Mouse (Mus musculus) embryonic facial prominence, embryonic 10.5 days (tissue): ENCODE measurements around the gene Gm49320. TPM values are rescaled to one million over a fixed set of nuclear protein-coding genes. Genes with fewer than 3 reads are reported as not detected.
A peak's percentile ranks its signal among the peaks of the same experiment; 100 is the strongest.
"Not testable (repeated sequence)": the region's sequence is repeated elsewhere in the genome, so short reads cannot be mapped to it uniquely, and the experiment has no call there.

ENCODE experiments used
- DNase-seq: peaks from one replicate; pipeline ENCODE4 v3.0.0-alpha.2; 2017; ENCODE audit warnings: low spot score
- H3K27ac ChIP-seq: fragments of 300-500 bp; sonication (generic); replicated peaks from 2 replicates; pipeline ENCODE4 v1.5.1; 2016; ENCODE audit warnings: mild to moderate bottlenecking
- H3K27me3 ChIP-seq: fragments of 300-500 bp; sonication (generic); replicated peaks from 2 replicates; pipeline ENCODE4 v1.6.1; 2016; ENCODE audit warnings: low read depth, mild to moderate bottlenecking; ENCODE audit not compliant: poor library complexity, severe bottlenecking
- H3K36me3 ChIP-seq: fragments of 300-500 bp; sonication (generic); replicated peaks from 2 replicates; pipeline ENCODE4 v1.6.1; 2016; ENCODE audit warnings: mild to moderate bottlenecking, moderate library complexity
- H3K4me1 ChIP-seq: fragments of 300-500 bp; sonication (generic); 2 replicates; pipeline ENCODE4 v1.6.1; 2016
- H3K4me3 ChIP-seq: fragments of 300-500 bp; sonication (generic); 2 replicates; pipeline ENCODE4 v1.5.1; 2016; ENCODE audit warnings: mild to moderate bottlenecking, moderate library complexity
- H3K9me3 ChIP-seq: fragments of 300-500 bp; sonication (generic); 2 replicates; pipeline ENCODE4 v1.6.1; 2016; ENCODE audit warnings: mild to moderate bottlenecking
- WGBS: fragments of 180-500 bp; shearing (Covaris S2); methylation state at CpG from one replicate; pipeline ENCODE4 v1.1.7; 2016; 5-methylcytosine and 5-hydroxymethylcytosine counted together
- polyA plus RNA-seq: library from polyadenylated mRNA; unstranded; fragments of >200 nt; fragmentation: Nextera tagmentation; extraction: Ambion mirVana; gene quantifications from 2 replicates; pipeline ENCODE4 v1.2.1, GENCODE M21; 2016

Gm49320 gene
- polyA plus RNA-seq, 1 experiment from 2014 or later, result 0.85 TPM

- WGBS, result 87% methylated on average over 7 of the region's 7 CpGs
- H3K9me3 ChIP-seq, H3K27me3 ChIP-seq, DNase-seq, H3K4me3 ChIP-seq, H3K27ac ChIP-seq: not testable (repeated sequence)
- Histone ChIP-seq H3K4me1 (peaks cover 51% of the 10 kb centered on the region), H3K36me3 (peaks cover 50% of the 10 kb centered on the region)
Measured at GRCm38 (mm10) chr8:4255471-4255870, 16.8 kb downstream of the Gm49320 start.

- Histone ChIP-seq H3K27me3 (no peaks in the 10 kb centered on the region), H3K4me3 (peak overlapping the region; percentile 93), H3K27ac (0 out of 2 replicates have a peak overlapping the region, but pooled peaks have one; percentile 98), H3K9me3 (no peaks in the 10 kb centered on the region), H3K4me1 (peaks cover 47% of the 10 kb centered on the region), H3K36me3 (peaks cover 64% of the 10 kb centered on the region)
- WGBS, result 78% methylated on average over 4 of the region's 4 CpGs
- no peak for DNase-seq
Measured at GRCm38 (mm10) chr8:4256911-4257310, 18.2 kb downstream of the Gm49320 start.

DNA sequence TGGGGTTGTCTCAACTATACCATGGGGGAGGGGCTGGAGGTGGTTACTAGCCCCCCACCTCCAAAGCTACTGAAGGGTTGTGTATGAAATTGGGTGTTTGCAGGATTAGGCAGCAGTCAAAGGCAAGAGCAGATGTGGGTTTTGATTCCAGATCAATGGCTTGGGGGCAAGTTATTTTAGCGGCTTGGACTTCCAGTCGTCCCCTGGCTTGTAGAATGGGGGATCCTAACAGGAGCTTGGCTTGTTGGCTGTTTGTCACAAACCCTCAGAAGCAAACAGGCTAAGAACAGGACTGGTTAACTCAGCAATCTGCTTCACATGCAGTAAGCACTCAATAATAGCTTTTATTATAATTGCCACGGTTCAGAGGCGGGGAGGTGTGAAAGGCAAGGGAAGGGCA, 18.7 kb downstream of the Gm49320 start:
- peak overlapping the region; percentile 93 for H3K4me3 ChIP-seq
- H3K36me3 ChIP-seq, result peaks cover 68% of the 10 kb centered on the region
- DNase-seq, result no peak
- WGBS, result 78% methylated on average over 4 of the region's 4 CpGs
- peaks cover 46% of the 10 kb centered on the region for H3K4me1 ChIP-seq
- H3K27me3 ChIP-seq, result no peaks in the 10 kb centered on the region
- peak overlapping the region; percentile 98 for H3K27ac ChIP-seq
- no peaks in the 10 kb centered on the region for H3K9me3 ChIP-seq

DNA sequence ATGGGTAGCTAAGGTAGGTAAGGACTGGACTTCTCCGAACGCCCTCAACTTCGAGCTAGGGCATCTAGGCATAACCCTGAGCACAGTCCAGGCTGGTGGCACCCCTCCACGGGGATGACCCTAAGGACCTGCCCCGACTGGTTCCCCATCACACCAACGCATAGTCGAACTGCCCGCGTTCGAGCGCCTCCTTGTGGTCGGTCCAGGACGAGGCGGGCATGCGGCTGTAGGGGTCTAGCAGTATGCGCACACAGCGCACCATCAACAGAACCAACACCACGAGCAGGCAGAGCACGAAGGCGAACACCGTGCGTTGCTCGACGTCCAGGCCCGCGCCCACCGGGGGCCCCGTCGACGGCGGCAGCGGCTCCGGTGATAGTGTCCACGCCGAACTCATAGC, 19.6 kb downstream of the Gm49320 start:
- peak; percentile 92 for DNase-seq
- Histone ChIP-seq H3K4me3 (peak overlapping the region; percentile 93), H3K36me3 (peaks cover 77% of the 10 kb centered on the region), H3K27me3 (no peaks in the 10 kb centered on the region), H3K27ac (peak overlapping the region; percentile 98), H3K4me1 (peaks cover 39% of the 10 kb centered on the region), H3K9me3 (no peaks in the 10 kb centered on the region)
- 2% methylated on average over 35 of the region's 35 CpGs for WGBS

DNA sequence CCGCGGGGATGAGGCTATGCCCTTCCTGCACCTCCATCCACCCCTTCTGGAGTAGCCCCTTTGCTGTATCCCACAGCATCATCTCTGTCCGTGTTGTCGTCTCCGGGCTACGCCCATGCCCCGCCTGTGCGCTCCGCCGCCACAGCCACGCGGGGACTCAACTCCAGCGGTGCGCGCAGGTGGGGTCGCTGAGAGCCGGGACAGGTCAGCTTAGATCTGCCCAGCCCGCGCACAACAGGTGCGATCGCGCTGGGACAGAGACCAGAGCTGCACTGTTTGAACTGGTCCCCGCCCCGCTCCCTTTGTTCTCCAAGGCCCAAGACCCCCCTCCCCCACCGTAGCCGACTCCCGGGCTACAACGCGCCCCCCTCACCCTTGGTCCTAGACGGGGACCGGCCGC, 20.0 kb downstream of the Gm49320 start:
- Histone ChIP-seq H3K36me3 (peaks cover 82% of the 10 kb centered on the region), H3K27me3 (no peaks in the 10 kb centered on the region), H3K4me3 (peak overlapping the region; percentile 93), H3K9me3 (no peaks in the 10 kb centered on the region), H3K27ac (peak overlapping the region; percentile 98), H3K4me1 (peaks cover 36% of the 10 kb centered on the region)
- WGBS, result under 1% methylated on average over 32 of the region's 32 CpGs
- DNase-seq, result no peak

- H3K4me3 ChIP-seq, result peak within 1 kb of the TSS; percentile 93
- H3K27me3 ChIP-seq, result no peaks in the 10 kb centered on the region
- peaks cover 86% of the 10 kb centered on the region for H3K36me3 ChIP-seq
- peak within 1 kb of the TSS; percentile 98 for H3K27ac ChIP-seq
- H3K9me3 ChIP-seq, result no peaks in the 10 kb centered on the region
- DNase-seq, result peak; percentile 98
- H3K4me1 ChIP-seq, result peaks cover 30% of the 10 kb centered on the region
- 7% methylated on average over 33 of the region's 33 CpGs for WGBS
Measured at GRCm38 (mm10) chr8:4259125-4259804, 20.6 kb downstream of the Gm49320 start, which contains the start of gene Ctxn1. Ctxn1 (minus strand) TSS chr8:4259274.

- Histone ChIP-seq H3K4me3 (peak overlapping the region; percentile 93), H3K27ac (peak overlapping the region; percentile 98), H3K36me3 (peaks cover 86% of the 10 kb centered on the region), H3K27me3 (no peaks in the 10 kb centered on the region), H3K9me3 (no peaks in the 10 kb centered on the region), H3K4me1 (peaks cover 28% of the 10 kb centered on the region)
- no peak for DNase-seq
- 84% methylated on average over 4 of the region's 4 CpGs for WGBS
Measured at GRCm38 (mm10) chr8:4259805-4260170, 21.1 kb downstream of the Gm49320 start.

DNA sequence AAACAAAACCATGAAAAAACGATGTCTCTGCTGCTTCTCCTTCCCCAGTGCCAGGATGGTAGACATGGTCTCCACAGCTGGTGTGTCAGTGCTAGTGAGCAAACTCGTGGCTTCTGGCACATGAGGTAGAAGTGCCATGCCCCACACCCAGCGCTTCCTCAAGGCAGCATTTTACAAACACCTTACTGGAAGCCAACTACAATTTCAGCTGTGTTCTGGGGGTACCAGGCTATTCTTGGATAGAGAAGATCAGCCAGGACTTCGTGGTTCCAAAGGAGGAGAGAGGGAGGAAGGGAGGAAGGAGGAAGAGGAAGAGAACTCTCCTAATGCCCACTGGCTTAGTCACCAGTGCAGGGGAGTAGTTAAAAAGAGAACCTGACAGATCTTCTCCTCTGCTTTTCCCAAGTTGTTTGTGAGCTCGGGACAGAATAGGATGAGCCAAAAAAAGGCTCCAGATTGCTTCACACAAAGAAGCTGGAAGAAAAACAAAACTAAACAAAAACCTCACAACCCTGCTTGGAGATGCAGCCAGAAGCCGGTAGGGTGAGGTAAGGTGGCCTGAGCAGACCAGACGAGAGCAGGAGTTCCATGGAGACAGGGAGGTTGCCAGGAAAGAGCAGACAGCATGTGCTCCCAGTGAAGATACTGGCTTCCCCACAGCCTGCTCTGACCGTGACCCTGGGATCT, 24.6 kb downstream of the Gm49320 start:
- H3K27ac ChIP-seq, result no peak overlapping the region
- 90% methylated on average over 8 of the region's 8 CpGs for WGBS
- H3K27me3 ChIP-seq, result no peaks in the 10 kb centered on the region
- no peak for DNase-seq
- no peaks in the 10 kb centered on the region for H3K9me3 ChIP-seq
- H3K4me1 ChIP-seq, result peaks cover 12% of the 10 kb centered on the region
- peaks cover 87% of the 10 kb centered on the region for H3K36me3 ChIP-seq
- no peak overlapping the region for H3K4me3 ChIP-seq

DNA sequence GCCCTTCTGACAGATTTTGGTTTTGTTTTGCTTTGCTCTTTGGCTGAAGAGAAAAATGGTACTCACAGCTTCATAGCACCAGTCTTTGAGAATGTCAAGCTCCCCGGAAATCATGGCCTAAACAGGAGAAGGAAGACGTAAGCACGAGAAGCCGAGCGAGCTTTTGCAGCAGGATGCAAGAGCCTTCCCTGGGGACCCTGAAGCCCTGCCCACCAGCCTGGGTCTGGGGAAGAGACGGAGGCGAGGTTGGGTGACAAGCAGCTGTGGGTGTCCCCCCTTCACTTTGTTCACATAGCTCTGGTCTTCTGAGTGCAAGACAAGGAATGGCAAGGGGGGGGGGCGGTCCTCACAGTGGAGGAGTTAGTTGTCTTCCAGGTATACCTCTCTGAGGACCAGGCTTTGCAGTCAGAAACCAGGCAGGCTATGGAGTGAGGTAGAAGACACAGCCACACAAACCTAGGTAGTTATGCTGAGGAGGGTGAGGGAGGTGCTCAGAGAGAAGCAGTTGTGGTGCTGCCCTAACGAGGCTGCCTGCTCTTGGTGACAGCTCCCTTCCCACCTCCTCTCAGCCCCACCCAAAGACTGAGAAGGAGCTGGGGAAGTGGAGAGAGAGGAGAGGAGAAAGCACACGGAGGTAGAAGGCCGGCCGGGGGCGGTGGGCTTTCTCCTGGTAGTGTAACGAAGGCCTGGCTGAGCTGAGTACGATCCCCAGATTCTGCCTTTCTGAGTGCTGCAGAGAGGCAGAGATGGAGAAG, 26.7 kb downstream of the Gm49320 start:
- peaks cover 100% of the 10 kb centered on the region for H3K36me3 ChIP-seq
- H3K27ac ChIP-seq, result no peak overlapping the region
- H3K27me3 ChIP-seq, result no peaks in the 10 kb centered on the region
- H3K9me3 ChIP-seq, result no peaks in the 10 kb centered on the region
- 91% methylated on average over 15 of the region's 15 CpGs for WGBS
- DNase-seq, result no peak
- H3K4me3 ChIP-seq, result no peak overlapping the region
- H3K4me1 ChIP-seq, result no peaks in the 10 kb centered on the region

GRCm38 (mm10) chr8:4267627-4268026, 29.0 kb downstream of the Gm49320 start:
- WGBS, result 75% methylated on average over 15 of the region's 15 CpGs

GRCm38 (mm10) chr8:4269609-4270008, 30.9 kb downstream of the Gm49320 start:
- H3K4me1 ChIP-seq, result peaks cover 2% of the 10 kb centered on the region
- 91% methylated on average over 6 of the region's 6 CpGs for WGBS

More at GRCm38 (mm10) chr8:4267627-4268026, 29.0 kb downstream of the Gm49320 start:
- H3K36me3 ChIP-seq, result peaks cover 100% of the 10 kb centered on the region
- H3K9me3 ChIP-seq, result no peaks in the 10 kb centered on the region
- no peaks in the 10 kb centered on the region for H3K4me1 ChIP-seq
- peak; percentile 49 for DNase-seq
- H3K4me3 ChIP-seq, result no peak overlapping the region
- H3K27me3 ChIP-seq, result no peaks in the 10 kb centered on the region
- no peak overlapping the region for H3K27ac ChIP-seq

GRCm38 (mm10) chr8:4275275-4276110, 36.8 kb downstream of the Gm49320 start, which contains the start of gene Timm44:
Timm44 (minus strand) TSS chr8:4275913.
- H3K9me3 ChIP-seq, result no peaks in the 10 kb centered on the region
- peak within 1 kb of the TSS; percentile 89 for H3K27ac ChIP-seq
- peaks cover 8% of the 10 kb centered on the region for H3K4me1 ChIP-seq
- peaks cover 36% of the 10 kb centered on the region for H3K36me3 ChIP-seq
- under 1% methylated on average over 39 of the region's 39 CpGs for WGBS
- peak; percentile 96 for DNase-seq
- no peaks in the 10 kb centered on the region for H3K27me3 ChIP-seq
- peak within 1 kb of the TSS; percentile 88 for H3K4me3 ChIP-seq

More at GRCm38 (mm10) chr8:4269609-4270008, 30.9 kb downstream of the Gm49320 start:
- Histone ChIP-seq H3K9me3 (no peaks in the 10 kb centered on the region), H3K27me3 (no peaks in the 10 kb centered on the region), H3K27ac (no peak overlapping the region), H3K36me3 (peaks cover 95% of the 10 kb centered on the region), H3K4me3 (no peak overlapping the region)
- DNase-seq, result no peak
